Mouse (Mus musculus): ENCODE measurements around the gene Zfp84. TPM values are rescaled to one million over a fixed set of nuclear protein-coding genes. Genes with fewer than 3 reads are reported as not detected.

The Zfp84 gene
- total and polyA plus RNA-seq, 3 experiments = 4.7 to 8.1 TPM; not detected in 1

- TF ChIP-seq CTCF (IDR thresholded peaks at IDR 0.05 in 2 of 3, conservative IDR thresholded peaks at IDR 0.05 in 1 of 3; ENCODE audit: control insufficient read depth in 1 of 3, insufficient read depth in 1 of 3, low read depth in 2 of 3, low read length in 3 of 3, poor library complexity in 1 of 3, severe bottlenecking in 1 of 3) = no peak
- TF ChIP-seq ZC3H11A (IDR thresholded peaks at IDR 0.05; ENCODE audit: low read depth, low read length) = no peak
- no peak for TF ChIP-seq JUND (IDR thresholded peaks at IDR 0.05; ENCODE audit: low read depth, low read length)
- TF ChIP-seq RCOR1 (IDR thresholded peaks at IDR 0.05; ENCODE audit: low read depth, low read length) = no peak
- TF ChIP-seq ZMIZ1 (IDR thresholded peaks at IDR 0.05; ENCODE audit: low read depth, low read length) = no peak
- TF ChIP-seq EP300 (IDR thresholded peaks at IDR 0.05; ENCODE audit: low read depth in 1 of 2, low read length in 2 of 2) = no peak
Observed at GRCm38 (mm10) chr7:29818619-29819254, 50.4 kb downstream of the Zfp84 start (continued).

- H3K9ac ChIP-seq (ENCODE audit: control insufficient read depth, low read depth, low read length, poor library complexity, severe bottlenecking) = no peak overlapping the region
- H3K4me1 ChIP-seq (ENCODE audit: control insufficient read depth in 1 of 2, insufficient read depth in 2 of 2, low read length in 2 of 2) = no peaks in the 10 kb centered on the region
- DNase-seq (ENCODE audit: low read depth, low spot score) = no peak
- no peaks in the 10 kb centered on the region for H3K27me3 ChIP-seq (ENCODE audit: control insufficient read depth in 1 of 2, insufficient read depth in 2 of 2, low read length in 2 of 2)
- no peaks in the 10 kb centered on the region for H3K9me3 ChIP-seq (replicated peaks; ENCODE audit: insufficient read depth, low read length)
- TF ChIP-seq SMC3 (IDR thresholded peaks at IDR 0.05; ENCODE audit: low read depth, low read length) (no peak), MAX (IDR thresholded peaks at IDR 0.05; ENCODE audit: low read length) (no peak), TCF12 (IDR thresholded peaks at IDR 0.05; ENCODE audit: low read depth, low read length) (no peak)
- no peaks in the 10 kb centered on the region for H3K79me2 ChIP-seq (ENCODE audit: control insufficient read depth, insufficient read depth, low read length, poor library complexity)
- no peak overlapping the region for H3K27ac ChIP-seq (ENCODE audit: control insufficient read depth, low read depth, low read length)
- no peak overlapping the region for H3K4me3 ChIP-seq (ENCODE audit: control insufficient read depth in 1 of 2, insufficient read depth in 1 of 2, low read depth in 2 of 2, low read length in 2 of 2)
- peaks cover 0 to 2% of the 10 kb centered on the region in 2 experiments; a peak in 1 of 4 replicates for H3K36me3 ChIP-seq (ENCODE audit: control insufficient read depth in 1 of 2, insufficient read depth in 2 of 2, low read length in 2 of 2)
Observed at GRCm38 (mm10) chr7:29828001-29828400, 59.6 kb downstream of the Zfp84 start.

Other genes starting within 250 kb of the Zfp84 start
- gene Sipa1l3, start 249.9 kb upstream of the Zfp84 start, total RNA-seq (2012; rRNA removed) = 14.1 and 14.9 TPM in 2 replicates
- gene Sipa1l3, start 249.9 kb upstream of the Zfp84 start, polyA plus RNA-seq (2012; ENCODE audit: insufficient read depth in 1 of 2, insufficient read length in 2 of 2, low read depth in 1 of 2, low replicate concordance in 2 of 2, missing spikeins in 1 of 2) = 10 to 100 TPM in 1 of 2 experiments, not detected in 1; 49.4 TPM
- not detected in 2 replicates for gene Catsperg2, start 41.5 kb upstream of the Zfp84 start, total RNA-seq (2012; rRNA removed)
- not detected for gene Catsperg2, start 41.5 kb upstream of the Zfp84 start, polyA plus RNA-seq (2012; ENCODE audit: insufficient read depth in 1 of 2, insufficient read length in 2 of 2, low read depth in 1 of 2, low replicate concordance in 2 of 2, missing spikeins in 1 of 2)
- 1.4 and 1.5 TPM in 2 replicates for gene Zfp30, start 15.4 kb downstream of the Zfp84 start, total RNA-seq (2012; rRNA removed)
- gene Zfp30, start 15.4 kb downstream of the Zfp84 start, polyA plus RNA-seq (2012; ENCODE audit: insufficient read depth in 1 of 2, insufficient read length in 2 of 2, low read depth in 1 of 2, low replicate concordance in 2 of 2, missing spikeins in 1 of 2) = 1 to 10 TPM in 1 of 2 experiments, not detected in 1; 2.7 TPM
- 4.9 TPM in 2 replicates for gene Zfp790, start 47.6 kb downstream of the Zfp84 start, total RNA-seq (2012; rRNA removed)
- gene Zfp790, start 47.6 kb downstream of the Zfp84 start, polyA plus RNA-seq (2012; ENCODE audit: insufficient read depth in 1 of 2, insufficient read length in 2 of 2, low read depth in 1 of 2, low replicate concordance in 2 of 2, missing spikeins in 1 of 2) = 1 to 10 TPM in 1 of 2 experiments, not detected in 1; 3.8 TPM
- 8.8 and 13.7 TPM in 2 replicates for gene Zfp940, start 85.1 kb downstream of the Zfp84 start, total RNA-seq (2012; rRNA removed)
- gene Zfp940, start 85.1 kb downstream of the Zfp84 start, polyA plus RNA-seq (2012; ENCODE audit: insufficient read depth in 1 of 2, insufficient read length in 2 of 2, low read depth in 1 of 2, low replicate concordance in 2 of 2, missing spikeins in 1 of 2) = 1 to 10 TPM in 1 of 2 experiments, not detected in 1; 8.4 TPM
- gene Zfp420, start 91.4 kb downstream of the Zfp84 start, total RNA-seq (2012; rRNA removed) = 4.2 and 8.1 TPM in 2 replicates
- 1 to 10 TPM in 1 of 2 experiments, not detected in 1; 3.2 TPM for gene Zfp420, start 91.4 kb downstream of the Zfp84 start, polyA plus RNA-seq (2012; ENCODE audit: insufficient read depth in 1 of 2, insufficient read length in 2 of 2, low read depth in 1 of 2, low replicate concordance in 2 of 2, missing spikeins in 1 of 2)
- gene Zfp27, start 138.0 kb downstream of the Zfp84 start, total RNA-seq (2012; rRNA removed) = 4.3 and 4.9 TPM in 2 replicates
- gene Zfp27, start 138.0 kb downstream of the Zfp84 start, polyA plus RNA-seq (2012; ENCODE audit: insufficient read depth in 1 of 2, insufficient read length in 2 of 2, low read depth in 1 of 2, low replicate concordance in 2 of 2, missing spikeins in 1 of 2) = 1 to 10 TPM in 1 of 2 experiments, not detected in 1; 5.0 TPM
- 0.78 and 0.89 TPM in 2 replicates for gene Zfp383, start 139.7 kb downstream of the Zfp84 start, total RNA-seq (2012; rRNA removed)
- gene Zfp383, start 139.7 kb downstream of the Zfp84 start, polyA plus RNA-seq (2012; ENCODE audit: insufficient read depth in 1 of 2, insufficient read length in 2 of 2, low read depth in 1 of 2, low replicate concordance in 2 of 2, missing spikeins in 1 of 2) = 1 to 10 TPM in 1 of 2 experiments, not detected in 1; 1.4 TPM
- gene Zfp74, start 185.5 kb downstream of the Zfp84 start, total RNA-seq (2012; rRNA removed) = 3.5 and 4.8 TPM in 2 replicates
- gene Zfp74, start 185.5 kb downstream of the Zfp84 start, polyA plus RNA-seq (2012; ENCODE audit: insufficient read depth in 1 of 2, insufficient read length in 2 of 2, low read depth in 1 of 2, low replicate concordance in 2 of 2, missing spikeins in 1 of 2) = 1 to 10 TPM in 1 of 2 experiments, not detected in 1; 9.4 TPM
- 12.5 and 14.3 TPM in 2 replicates for gene Zfp568, start 215.4 kb downstream of the Zfp84 start, total RNA-seq (2012; rRNA removed)
- 100 to 1,000 TPM in 1 of 2 experiments, 10 to 100 TPM in 1; 15.4 to 141 TPM for gene Zfp568, start 215.4 kb downstream of the Zfp84 start, polyA plus RNA-seq (2012; ENCODE audit: insufficient read depth in 1 of 2, insufficient read length in 2 of 2, low read depth in 1 of 2, low replicate concordance in 2 of 2, missing spikeins in 1 of 2)

Data from MEL (cell line).